In the genomic region with DNA sequence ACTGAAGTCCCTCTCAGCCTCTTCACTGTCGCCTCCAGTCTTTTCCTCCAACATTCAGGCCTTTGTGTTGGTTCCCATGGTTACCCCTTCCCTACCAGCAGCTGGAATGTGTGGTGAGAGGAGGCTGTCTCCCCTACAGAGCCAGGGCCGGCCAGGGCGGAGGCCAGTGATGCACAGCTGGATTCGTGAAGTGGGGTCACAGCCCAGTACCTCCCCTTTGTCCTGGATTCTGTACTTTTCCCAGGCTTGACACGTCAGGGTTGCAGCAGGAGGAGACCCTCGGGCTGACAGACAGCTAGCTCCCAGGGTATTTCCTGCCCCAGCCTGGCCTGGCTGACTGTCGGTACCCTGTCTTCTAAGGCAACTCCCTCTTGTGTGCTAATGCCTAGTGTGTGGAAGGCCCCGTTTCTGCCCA, we compare ENCODE assay signal across 8 mouse cellular contexts.
DNase-seq lines count a peak whose midpoint lies in the region; ATAC-seq lines count a peak whose summit lies in the region.

No protein-coding gene starts in this region.

- no peaks in the 10 kb centered on the region for H3K27me3 ChIP-seq in forebrain, embryonic 10.5 days (ENCODE audit: poor library complexity, severe bottlenecking)
- H3K27me3 ChIP-seq in midbrain, embryonic 16.5 days (ENCODE audit: control insufficient read depth, insufficient read depth, low read depth, low read length), result no peaks in the 10 kb centered on the region

- peak overlapping the region; percentile 32 for H3K4me3 ChIP-seq in forebrain, embryonic 10.5 days
- no peak overlapping the region for H3K4me3 ChIP-seq in midbrain, embryonic 16.5 days (ENCODE audit: low read depth, low read length)

- peak; percentile 58 to 71 for DNase-seq in kidney, postnatal 4 days
- no peak for DNase-seq in kidney, postnatal 36 days
- DNase-seq in forebrain, embryonic 10.5 days (ENCODE audit: extremely low spot score, low spot score), result peak; percentile 90
- peak; percentile 7 to 12 for DNase-seq in layer of hippocampus, postnatal 36 days
- no peak for DNase-seq in urinary bladder, postnatal 14 days (ENCODE audit: low spot score)
- DNase-seq in thymus, postnatal 36 days, result no peak
- DNase-seq in cerebellum, postnatal 25 days, result no peak

- 5% methylated on average over 8 of the region's 8 CpGs for WGBS in forebrain, embryonic 10.5 days
- 2% methylated on average over 8 of the region's 8 CpGs for WGBS in midbrain, embryonic 16.5 days

- peaks cover 15% of the 10 kb centered on the region for H3K9me3 ChIP-seq in forebrain, embryonic 10.5 days
- no peaks in the 10 kb centered on the region for H3K9me3 ChIP-seq in midbrain, embryonic 16.5 days (replicated peaks; ENCODE audit: control insufficient read depth, low read length, poor library complexity, severe bottlenecking)

- peaks cover 65% of the 10 kb centered on the region for H3K4me1 ChIP-seq in forebrain, embryonic 10.5 days
- H3K4me1 ChIP-seq in midbrain, embryonic 16.5 days (ENCODE audit: control insufficient read depth, insufficient read depth, low read length), result peaks cover 18% of the 10 kb centered on the region

- ATAC-seq in midbrain, embryonic 16.5 days, result peak; percentile 92

- peaks cover 43% of the 10 kb centered on the region for H3K36me3 ChIP-seq in forebrain, embryonic 10.5 days (replicated peaks)
- H3K36me3 ChIP-seq in midbrain, embryonic 16.5 days (ENCODE audit: control insufficient read depth, insufficient read depth, low read length), result no peaks in the 10 kb centered on the region

- peak overlapping the region; percentile 13 for H3K9ac ChIP-seq in midbrain, embryonic 16.5 days (ENCODE audit: low read depth, low read length)

- H3K27ac ChIP-seq in forebrain, embryonic 10.5 days, result peak overlapping the region; percentile 87
- peak overlapping the region; percentile 72 for H3K27ac ChIP-seq in midbrain, embryonic 16.5 days (ENCODE audit: low read length)

- H3K4me2 ChIP-seq in midbrain, embryonic 16.5 days (ENCODE audit: low read length), result peak overlapping the region; percentile 14

Comparison
In these comparisons a context has a peak if more than half of its experiments do, and no peak if none do; other contexts are left out.
1. DNase-seq: peak in kidney, postnatal 4 days (2 of 2), forebrain, embryonic 10.5 days (single experiment) and layer of hippocampus, postnatal 36 days (2 of 2); none in kidney, postnatal 36 days (0 of 2), urinary bladder, postnatal 14 days (single experiment), thymus, postnatal 36 days (0 of 2) and cerebellum, postnatal 25 days (0 of 2).